Mouse (Mus musculus) left cerebral cortex, postnatal 25 days (tissue): ENCODE results near the gene Actl10. TPM values are rescaled to one million over a fixed set of nuclear protein-coding genes. Genes with fewer than 3 reads are reported as not detected.

Source experiments
- DNase-seq, 2 experiments: peaks; one replicate each; pipeline ENCODE4 v3.0.0; 2022; ENCODE audit warnings: low spot score in 2 of 2, mixed read lengths in 1 of 2
- intact Hi-C: fragments of 180-260 bp; cut with DNase I; formaldehyde crosslinking; loops from one replicate; pipeline ENCODE4 v1.15.1; 2025
- total RNA-seq, 2 experiments: library from RNA; stranded (reverse); gene quantifications; 2 replicates each; pipeline ENCODE4 v1.2.3; 2021

Actl10 gene
- total RNA-seq, 2 experiments from 2014 or later, result not detected

DNA sequence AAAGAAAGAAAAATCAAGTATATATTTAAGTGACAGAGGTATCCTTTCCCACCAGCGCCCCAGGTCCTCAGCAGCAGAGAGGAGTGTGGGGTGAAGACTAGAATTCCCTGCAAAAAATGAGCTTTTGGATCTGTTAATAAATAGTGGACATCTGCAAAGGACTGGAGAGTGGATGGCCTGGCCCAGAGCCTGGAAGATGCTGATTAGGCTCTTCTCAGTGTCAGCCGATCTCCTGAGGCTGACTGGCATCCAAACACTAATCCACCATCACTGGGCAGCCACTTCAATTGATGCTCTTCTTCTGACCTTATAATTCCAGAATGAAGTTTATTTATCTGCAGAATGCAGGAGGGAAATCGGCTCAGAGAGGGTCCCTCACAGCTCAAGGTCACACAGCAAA is 21.4 kb downstream of the Actl10 start:
- no peak for DNase-seq
- intact Hi-C loops, result no loop called here

DNA sequence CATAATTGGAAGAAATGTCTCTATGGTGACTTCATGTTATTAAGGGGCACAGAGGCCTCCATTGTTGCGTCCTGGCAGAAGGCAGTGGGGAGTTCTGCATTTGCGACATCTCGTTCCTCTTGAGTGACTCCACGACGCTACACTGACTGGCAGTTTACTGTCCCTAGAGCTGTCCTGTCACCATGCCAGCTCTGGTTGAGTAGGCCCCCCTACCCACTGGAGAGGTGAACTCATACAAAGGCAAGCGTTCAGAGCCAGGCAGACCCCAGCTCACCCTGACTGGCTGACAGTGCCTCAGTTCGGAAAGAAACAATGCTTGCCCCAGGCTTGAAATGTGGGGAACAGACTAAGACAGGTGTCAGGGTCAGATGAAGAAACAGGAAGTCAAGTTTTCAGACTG is 22.7 kb downstream of the Actl10 start:
- intact Hi-C loops, result no loop called here
- DNase-seq, result no peak

DNA sequence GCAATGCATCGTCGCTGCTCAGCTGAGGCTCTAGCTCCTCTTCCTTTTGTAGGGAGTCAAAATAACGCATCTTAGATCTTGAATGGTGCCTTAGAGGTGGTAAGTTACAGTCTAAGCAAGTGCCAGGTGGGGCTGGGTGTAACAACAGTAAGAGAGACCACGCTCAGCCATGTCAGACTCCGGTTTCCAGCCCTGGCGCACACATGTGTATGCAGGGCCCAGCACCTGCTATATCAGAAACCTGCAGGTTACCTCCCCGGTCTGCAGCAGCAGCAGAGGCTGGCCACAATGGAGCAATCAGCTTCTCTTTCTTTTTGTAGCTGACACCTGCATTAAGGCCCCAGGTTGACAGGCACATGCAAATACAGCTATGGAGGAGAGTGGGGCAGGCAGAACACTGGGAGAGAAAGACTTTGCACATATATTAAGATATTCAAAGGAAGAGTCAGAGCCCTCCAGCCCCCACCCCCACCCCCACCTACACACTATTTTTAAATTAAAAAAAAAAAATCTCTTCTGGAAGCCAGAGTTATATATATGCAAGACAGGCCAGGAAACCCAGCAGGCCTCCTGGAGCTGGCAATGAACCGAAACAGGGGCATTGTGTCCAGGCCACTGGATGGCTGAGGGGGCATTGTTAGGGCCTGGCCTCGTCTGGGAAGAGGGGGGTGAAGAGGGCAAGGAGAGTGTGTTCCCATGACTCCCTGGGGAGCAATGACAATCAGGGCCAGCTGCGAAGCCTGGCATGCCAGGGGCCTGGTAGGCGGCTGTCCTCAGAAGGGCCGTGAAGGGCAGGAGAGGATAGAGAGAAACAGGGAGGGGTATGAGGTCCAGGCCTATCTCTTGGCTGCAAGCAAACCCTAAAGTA is 25.5 kb downstream of the Actl10 start:
- DNase-seq, result no peak
- intact Hi-C loops, result no loop called here

DNA sequence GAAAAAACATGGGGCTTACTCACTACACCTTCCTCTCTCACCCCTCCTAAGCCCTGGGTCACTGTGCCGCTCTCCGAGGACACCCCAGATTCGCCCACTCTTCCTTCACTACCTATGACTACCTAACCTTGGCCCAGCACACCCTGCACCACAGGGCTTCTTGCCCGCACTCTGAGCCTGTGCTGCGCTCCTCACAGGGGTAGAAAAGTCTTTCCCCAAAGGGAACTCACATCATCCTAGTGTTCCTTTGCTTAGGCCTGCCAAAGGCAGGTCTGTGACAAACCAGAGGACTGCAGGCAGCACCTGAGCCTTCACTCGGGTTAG is 26.1 kb downstream of the Actl10 start:
- DNase-seq, result no peak
- intact Hi-C loops, result no loop called here

DNA sequence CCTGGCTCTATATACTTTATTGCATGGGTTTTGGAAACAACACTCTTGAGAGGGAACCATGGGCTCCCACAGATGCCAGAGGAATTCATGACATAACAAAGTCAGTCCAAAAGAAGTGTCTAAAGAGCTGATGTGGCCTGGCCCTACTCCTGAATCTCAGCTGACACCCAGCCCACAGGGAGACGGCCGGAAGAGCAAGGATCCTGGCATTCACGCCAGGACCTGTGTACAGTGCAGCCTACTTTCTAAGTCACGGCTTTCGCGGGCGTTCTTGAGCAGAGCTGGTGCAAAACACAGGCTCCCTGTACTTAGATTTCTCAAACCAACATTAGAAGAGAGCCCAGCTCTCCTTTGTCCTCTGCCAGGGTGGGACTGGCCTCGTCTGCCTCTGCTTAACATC is 29.0 kb downstream of the Actl10 start:
- no peak for DNase-seq
- intact Hi-C loops, result no loop called here

DNA sequence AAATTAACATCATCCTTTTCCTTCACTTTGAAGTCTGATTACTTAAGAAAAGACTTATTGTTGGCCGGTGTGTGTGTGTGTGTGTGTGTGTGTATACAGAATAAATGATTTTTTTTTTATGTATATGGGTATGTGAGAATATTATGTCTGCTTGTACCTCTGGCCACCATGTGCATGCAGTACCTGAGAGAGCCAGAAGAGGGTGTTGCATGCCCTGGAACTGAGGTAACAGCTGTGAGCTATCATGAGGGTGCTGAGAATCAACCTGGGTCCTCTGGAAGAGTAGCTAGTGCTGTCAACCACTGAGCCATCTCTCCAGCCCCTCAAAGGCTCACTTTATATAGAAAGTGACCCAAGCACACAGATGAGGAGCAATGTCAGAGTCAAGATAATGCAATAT is 29.8 kb downstream of the Actl10 start:
- DNase-seq, result no peak
- intact Hi-C loops, result no loop called here

DNA sequence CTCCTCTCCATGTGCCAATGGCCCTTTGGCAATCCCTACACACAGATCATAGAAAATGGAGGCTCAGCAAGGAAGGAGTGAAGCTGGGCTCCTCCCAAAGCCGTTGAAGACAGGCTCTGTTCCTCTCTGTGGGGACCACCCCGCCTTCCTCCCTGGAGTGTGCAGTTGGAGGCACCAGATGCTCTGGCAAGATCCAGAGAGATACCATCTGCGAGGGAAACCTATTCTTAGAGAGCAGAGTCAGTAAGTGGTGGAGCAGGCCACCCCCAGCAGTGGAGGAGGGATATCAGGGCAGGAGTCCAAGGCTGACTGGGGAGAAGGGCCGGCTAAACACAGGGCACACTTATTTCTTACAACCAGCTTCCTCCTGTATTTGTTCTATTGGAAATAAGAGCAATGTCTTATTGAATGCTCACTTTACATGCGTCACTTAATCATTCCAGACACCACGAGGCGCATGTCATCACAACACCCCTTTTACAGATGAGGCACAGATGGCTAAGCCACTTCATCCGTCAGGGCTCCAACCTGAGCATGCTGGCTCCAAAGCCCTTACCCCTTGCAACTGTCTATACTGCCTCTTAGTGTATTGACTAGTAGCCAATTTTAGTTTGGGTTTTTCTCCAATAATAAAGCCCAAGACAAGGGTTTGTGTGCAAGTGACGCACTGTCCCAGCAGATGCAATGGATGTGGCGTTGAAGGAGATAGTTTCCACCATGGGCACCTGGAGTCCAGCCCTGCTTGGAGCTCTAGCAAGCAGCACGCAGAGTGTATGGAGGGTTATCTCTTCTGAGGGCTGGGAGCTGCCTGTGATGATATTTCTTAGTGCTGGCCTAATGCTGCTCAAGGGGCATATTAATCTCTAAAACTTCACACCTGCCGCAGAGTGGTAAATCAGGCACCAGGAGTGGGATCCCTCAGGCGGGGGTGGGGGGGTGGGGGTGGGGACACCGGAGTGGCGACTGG is 32.6 kb downstream of the Actl10 start:
- peak; percentile 89 to 99 for DNase-seq
- intact Hi-C loops, result loop anchor here (1.0 to 2.0 kb wide), 4 partner anchors 27 to 205 kb away; no protein-coding TSS in a partner anchor

DNA sequence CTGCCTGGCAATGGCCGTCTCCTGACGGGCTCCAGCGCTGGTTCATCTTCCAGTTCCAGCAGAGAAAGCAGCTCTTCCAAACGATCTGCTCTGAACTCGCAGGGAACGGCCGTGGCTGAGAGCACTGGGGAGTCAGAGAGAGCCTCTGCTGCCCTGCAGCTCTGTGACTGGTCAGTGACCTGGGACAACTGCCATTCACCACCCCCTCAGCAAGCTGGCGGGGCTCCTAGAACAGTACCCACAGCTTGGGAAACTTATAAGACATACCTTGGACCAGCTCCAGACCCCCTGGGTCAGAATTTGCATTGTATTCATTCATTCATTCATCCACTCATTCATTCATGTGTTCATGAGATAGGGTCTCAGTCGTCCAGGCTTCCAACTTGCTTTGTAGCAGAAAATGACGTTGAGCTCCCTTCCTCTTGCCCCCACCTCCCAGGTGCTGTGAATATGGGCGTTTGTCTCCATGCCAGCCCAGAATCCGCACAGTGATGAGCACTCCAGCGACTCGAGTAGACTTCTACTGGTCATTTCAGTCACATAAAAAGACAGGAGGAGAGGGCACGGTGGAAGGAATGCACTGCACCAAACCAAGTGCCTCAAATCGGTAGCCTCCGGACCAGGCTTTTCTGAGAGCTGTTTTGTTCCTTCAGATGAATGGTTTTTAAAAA is 33.5 kb downstream of the Actl10 start:
- intact Hi-C loops, result loop anchor here (1.0 to 2.0 kb wide), 4 partner anchors 28 to 206 kb away; no protein-coding TSS in a partner anchor
- DNase-seq, result no peak

DNA sequence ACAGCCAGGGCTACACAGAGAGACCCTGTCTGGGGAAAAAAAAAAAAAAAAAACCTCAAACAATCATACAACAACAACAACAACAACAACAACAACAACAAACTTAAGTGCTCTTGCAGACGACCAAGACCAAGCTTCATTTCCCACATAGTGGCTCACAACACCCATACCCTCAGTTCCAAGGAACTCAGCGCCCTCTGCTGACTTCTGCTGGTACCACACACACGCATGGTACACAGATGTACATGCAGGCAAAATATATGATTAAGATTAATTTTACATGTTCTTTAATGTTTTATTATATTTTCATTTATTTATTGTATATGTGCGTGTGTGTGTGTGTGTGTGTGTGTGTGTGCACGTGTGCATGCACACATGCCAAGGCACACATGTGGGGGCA is 34.8 kb downstream of the Actl10 start:
- DNase-seq, result no peak
- intact Hi-C loops, result no loop called here

DNA sequence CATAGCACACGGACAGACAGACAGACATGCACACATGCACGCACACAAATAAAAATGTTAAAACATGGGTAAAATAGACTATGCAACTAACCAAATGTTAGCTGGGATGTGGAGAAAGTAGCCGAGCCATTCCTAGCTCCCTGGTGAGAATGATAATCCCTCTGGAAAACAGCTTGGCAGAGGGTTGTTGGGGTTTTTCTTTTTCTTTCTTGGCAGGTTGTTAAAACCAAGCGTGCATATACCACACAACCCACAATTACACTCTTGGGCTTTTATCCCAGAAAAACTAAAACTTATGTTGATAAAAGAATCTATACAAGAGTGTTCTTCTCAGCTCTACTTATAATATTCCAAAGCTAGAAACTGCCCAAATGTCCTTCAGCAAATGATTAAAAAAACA is 37.5 kb downstream of the Actl10 start:
- intact Hi-C loops, result no loop called here
- DNase-seq, result peak in 1 of 2 experiments; percentile 80

DNA sequence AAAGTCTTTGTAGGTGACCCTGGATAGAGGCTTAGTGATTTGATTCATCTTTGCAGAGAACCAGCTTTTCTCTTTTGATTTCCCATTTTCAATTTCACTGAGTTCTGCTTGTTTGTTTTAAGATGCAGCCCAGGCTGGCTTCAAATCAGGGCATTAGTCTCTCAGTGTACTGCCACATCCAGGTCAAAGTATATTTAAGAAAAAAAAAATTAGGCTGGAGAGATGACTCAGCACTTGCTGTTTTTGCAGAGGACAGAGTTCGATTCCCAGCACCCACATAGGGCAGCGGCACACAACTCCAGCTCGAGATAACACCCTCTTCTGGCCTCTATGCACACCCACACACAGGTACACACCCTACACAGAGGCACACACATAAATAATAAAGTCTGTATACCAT is 39.7 kb downstream of the Actl10 start:
- no peak for DNase-seq
- intact Hi-C loops, result no loop called here

DNA sequence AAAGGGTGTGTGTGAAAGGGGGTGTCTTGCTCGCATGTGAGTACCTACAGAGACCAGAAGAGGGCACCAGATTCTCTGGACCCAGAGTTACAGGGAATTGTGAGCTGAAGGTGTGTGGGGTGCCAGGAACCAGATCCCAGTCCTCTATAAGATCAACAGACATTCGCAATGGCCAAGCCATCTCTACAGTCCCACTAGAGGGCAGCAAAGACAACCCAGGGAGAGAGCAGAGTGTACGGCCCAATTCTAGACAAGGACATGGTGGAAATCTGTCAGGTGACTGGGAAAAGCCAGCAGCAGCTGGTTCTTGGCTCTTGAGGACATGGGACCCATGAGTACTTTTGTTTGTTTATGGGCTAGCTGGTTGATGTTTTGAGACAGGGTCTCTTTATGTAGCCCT is 41.4 kb downstream of the Actl10 start:
- DNase-seq, result no peak
- intact Hi-C loops, result no loop called here

DNA sequence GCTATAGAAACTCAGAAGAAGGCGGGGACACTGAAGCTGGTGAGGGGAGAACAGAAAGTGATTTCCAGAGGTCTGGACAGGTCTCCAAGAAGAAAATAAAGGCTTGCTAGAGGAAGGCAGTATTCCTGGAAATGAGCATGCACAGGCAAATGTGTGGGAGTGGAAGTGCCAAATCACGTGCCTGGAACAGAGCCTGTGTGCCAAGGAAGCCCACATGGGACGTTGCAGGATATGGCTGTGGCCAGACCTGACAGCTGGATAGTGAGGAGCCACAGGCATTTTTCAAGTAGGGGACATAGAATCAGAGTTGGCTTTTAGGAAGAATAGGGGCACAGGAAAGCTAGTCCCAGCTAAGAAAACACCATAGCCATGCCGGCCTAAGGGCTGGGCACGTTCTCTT is 44.2 kb downstream of the Actl10 start:
- DNase-seq, result peak in 1 of 2 experiments; percentile 56
- intact Hi-C loops, result no loop called here

DNA sequence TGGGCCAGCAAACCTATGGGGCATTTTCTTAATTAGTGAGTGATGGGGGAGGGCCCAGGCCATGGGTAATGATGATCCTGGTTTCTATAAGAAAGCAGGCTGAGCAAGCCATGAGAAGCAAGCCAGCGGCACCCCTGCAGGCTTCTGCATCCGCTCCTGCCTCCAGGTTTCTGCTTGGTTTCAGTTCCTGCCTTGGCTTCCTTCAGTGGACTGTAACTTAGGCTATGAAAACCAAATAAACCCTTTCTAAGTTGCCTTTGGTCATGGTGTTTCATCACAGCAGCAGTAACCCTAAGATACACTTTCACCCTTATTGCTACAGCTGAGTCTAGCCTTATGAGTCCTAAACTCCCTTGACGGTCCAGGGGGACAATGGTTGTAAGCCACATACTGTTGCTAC is 45.8 kb downstream of the Actl10 start:
- intact Hi-C loops, result no loop called here
- no peak for DNase-seq

DNA sequence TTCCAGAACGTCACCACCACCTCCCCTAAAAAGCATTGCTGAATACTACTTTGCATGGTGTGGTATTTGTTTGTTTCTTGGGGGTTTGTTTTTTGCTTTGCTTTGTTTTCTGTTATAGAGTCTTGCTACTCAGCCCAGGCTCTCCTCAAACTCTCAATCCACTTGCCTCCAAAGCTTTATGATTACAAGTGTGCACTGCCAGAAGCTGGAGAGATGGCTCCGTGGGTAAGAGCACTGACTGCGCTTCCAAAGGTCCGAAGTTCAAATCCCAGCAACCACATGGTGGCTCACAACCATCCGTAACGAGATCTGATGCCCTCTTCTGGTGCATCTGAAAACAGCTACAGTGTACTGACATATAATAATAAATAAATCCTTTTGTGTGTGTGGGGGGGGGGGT is 49.0 kb downstream of the Actl10 start:
- no peak for DNase-seq
- intact Hi-C loops, result no loop called here

DNA sequence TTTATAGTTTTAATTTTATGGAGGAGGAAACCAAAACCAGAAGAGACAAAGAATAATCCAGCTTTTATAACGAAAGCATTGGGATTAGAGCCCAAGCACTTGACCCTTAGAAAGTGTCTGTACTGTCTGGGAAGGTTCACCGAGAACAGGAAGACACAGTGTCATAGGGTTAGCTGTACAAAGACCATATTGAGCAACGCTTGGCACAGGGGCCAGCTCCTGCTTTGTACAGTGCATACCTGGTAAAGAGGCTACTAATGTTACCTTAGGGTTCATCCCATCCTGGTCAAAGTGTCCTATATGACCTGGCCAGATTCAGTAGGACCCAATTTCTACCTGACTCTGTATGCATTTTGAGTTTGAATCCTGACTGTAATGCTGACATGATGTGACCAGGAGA is 49.7 kb downstream of the Actl10 start:
- intact Hi-C loops, result no loop called here
- DNase-seq, result no peak
